Mouse (Mus musculus) C2C12 (cell line): ENCODE results near the gene Rnase1.

ENCODE experiments used
- CTCF ChIP-seq: IDR thresholded peaks from one replicate; pipeline ENCODE4 v1.5.1; 2011; ENCODE audit not compliant: control insufficient read depth, insufficient read depth, insufficient read length
- USF1 ChIP-seq: IDR thresholded peaks from one replicate; pipeline ENCODE4 v1.6.1; 2011; ENCODE audit warnings: low read depth, mild to moderate bottlenecking, control low read depth, moderate library complexity

DNA sequence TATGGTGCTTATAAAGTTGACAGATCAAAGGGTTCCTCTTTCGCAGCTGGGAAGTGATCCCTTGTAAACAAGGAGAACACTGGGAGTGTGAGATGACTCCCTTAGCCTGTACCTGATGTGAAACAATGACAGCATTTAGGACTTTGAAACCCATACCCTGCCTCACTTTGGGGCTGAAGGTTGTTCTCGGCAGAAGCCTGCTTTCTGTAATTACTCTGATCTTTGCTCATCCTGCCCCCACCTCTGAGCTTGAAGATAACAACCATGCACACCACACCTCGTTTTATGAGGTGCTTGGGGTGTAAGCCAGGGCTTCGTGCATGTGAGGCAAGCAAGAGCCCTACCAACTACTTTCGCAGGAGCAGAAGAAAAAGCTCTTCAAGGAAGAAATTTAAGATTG, 2.6 kb upstream of the Rnase1 start:
- TF ChIP-seq CTCF = no peak
- TF ChIP-seq USF1 = no peak
